Mouse (Mus musculus) cerebellum, adult 18-20 months (tissue): Measurements from ENCODE around the gene Pbrm1.

Experiments used
- DNase-seq, 2 experiments: peaks; one replicate each; pipeline ENCODE4 v3.0.0; 2021

The Pbrm1 gene

DNA sequence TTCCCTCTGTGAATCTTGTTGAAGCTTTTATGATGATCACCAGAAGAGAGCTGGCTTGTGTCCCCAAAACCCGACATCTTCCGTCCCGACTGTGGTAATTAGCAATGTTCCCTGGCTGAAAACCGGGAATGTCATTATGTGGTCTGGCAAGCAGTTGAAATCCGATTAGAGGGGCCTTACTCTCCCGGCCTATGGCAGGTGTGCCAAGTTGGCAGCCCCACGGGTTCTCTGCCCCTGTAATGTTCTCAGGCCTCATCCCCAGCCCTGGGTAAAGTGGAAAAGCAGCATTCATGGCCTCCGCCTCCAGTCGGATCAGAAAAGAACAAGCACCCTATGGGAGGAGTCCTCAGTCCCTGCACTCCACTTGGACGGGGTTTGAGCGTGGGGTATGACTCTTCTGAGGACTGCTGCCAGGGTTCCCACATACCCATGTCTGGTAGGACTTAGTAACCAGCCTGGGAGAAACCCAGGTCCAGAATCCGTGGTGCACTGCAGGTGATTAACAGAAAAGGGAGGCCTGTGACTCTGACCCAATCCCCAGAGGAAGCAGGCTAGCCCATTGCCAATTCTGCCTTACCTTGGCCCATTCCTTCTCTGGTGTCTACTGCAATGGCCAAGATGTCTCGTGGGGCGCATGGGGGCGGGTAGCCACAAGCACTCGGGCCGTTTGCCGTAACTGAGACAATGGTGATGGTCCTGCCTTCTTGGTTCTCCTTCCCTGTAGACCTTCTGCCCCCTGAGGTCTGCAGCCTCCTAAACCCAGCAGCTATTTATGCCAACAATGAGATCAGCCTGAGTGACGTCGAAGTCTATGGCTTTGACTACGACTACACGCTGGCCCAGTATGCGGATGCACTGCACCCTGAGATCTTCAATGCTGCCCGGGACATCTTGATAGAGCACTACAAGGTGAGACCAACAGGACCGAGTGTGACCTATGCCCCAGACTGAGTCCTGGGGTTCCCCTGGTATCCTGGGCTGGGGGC is 115.4 kb downstream of the Pbrm1 start:
- peak in 1 of 2 experiments; percentile 1 for DNase-seq

GRCm38 (mm10) chr14:31135495-31136410 is 116.8 kb downstream of the Pbrm1 start:
- peak in 1 of 2 experiments; percentile 1 for DNase-seq

- peak in 1 of 2 experiments; percentile 9 for DNase-seq
Observed at GRCm38 (mm10) chr14:31136411-31137280, 117.7 kb downstream of the Pbrm1 start.

DNA sequence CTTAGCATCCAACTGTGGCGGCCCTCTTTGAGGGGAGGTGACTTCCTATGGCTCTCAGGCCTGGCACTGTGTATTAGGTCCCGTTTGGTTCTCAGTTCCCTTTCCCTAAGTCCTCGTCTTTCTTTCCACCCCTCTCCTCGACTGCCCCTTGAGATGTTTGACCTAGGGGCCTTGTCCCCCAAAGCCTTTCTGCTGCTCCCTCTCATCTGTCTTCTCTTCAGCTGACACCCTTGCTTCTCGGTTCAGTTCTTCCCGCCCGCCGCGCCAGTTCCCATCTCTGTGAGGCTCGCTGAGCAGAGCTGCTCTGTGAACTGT is 118.3 kb downstream of the Pbrm1 start:
- DNase-seq = no peak

DNA sequence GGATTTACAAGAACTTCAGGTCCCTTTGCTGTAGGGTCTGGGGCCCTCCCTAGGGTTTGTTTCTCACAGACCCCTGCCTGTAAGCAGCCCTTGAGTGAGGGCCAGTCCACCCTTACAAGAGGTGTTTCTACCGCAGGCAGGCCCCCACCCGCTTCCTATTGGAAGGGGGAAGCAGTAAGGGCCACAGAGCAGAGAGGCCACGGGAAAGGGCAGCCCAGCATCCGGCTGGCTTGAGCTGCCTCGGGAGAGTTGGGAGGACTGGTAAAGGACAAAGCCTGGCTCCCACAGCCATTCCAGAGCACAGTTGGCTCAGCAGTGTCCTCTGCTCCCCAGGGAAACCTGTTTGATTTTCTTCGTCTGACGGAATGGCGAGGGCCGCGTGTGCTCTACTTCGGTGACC is 118.9 kb downstream of the Pbrm1 start:
- DNase-seq = peak in 1 of 2 experiments; percentile 9

GRCm38 (mm10) chr14:31138219-31138896 is 119.4 kb downstream of the Pbrm1 start:
- peak; percentile 43 to 51 for DNase-seq

- DNase-seq = peak in 1 of 2 experiments; percentile 1
Observed at GRCm38 (mm10) chr14:31138897-31139429, 120.0 kb downstream of the Pbrm1 start.

- DNase-seq = peak in 1 of 2 experiments; percentile 4
Observed at GRCm38 (mm10) chr14:31139666-31140065, 120.7 kb downstream of the Pbrm1 start.

DNA sequence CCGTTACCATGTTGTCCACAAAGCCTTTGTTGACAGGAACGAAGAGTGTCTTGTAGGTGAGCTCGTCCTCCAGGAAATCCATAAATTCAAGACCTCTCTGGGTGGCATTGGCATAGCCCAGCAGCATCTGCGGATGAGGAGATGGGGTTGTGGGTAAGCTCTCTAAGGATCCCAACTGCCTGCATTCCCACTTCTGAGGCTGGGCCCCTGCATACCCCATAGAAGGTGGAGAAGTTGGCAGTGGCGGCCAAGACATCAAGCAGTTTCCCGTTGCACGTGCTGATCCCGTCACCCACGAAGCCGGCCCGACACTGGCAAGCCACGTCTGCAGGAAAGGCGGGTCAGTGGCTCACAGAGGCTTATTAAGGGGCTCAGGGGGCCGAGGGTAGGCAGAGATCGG is 121.2 kb downstream of the Pbrm1 start:
- DNase-seq = no peak

DNA sequence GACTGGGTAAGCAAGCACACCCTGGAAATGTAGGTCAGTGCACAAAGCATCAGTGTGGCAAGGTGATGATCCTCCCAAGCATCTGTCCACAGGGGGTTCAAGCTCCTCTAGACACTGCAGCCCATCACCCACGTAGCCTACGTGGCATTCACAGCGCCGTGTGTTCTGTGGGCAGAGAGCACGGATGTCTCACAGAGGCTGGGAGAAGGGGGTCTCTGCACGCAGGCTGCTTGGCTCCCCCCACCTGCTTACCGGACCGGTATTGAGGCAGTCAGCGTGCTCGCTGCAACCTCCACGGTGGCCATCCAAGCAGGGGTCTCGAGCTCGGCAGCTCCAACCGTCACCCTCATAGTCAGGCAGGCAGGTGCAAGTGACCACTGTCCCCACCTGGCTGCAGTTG is 122.1 kb downstream of the Pbrm1 start:
- DNase-seq = peak in 1 of 2 experiments; percentile 1

DNA sequence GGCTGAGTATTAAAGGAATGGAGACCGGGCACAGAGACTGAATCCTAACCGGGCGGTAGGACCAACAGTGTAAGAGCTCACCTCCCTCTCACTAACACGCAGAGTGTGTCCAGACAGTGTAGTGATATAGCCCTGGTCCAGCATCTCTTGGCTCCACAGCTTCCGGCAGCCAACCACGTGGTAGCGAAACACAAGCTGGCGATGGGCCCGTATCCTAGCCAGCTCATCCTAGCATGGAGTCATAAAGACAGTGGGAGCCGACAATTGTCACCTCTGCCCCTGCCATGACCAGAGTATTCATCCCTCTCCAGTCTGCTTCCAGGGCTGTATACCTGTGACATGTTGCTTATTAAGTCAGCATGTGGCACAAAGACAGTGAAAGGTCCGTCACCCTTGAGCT is 126.8 kb downstream of the Pbrm1 start:
- DNase-seq = no peak

DNA sequence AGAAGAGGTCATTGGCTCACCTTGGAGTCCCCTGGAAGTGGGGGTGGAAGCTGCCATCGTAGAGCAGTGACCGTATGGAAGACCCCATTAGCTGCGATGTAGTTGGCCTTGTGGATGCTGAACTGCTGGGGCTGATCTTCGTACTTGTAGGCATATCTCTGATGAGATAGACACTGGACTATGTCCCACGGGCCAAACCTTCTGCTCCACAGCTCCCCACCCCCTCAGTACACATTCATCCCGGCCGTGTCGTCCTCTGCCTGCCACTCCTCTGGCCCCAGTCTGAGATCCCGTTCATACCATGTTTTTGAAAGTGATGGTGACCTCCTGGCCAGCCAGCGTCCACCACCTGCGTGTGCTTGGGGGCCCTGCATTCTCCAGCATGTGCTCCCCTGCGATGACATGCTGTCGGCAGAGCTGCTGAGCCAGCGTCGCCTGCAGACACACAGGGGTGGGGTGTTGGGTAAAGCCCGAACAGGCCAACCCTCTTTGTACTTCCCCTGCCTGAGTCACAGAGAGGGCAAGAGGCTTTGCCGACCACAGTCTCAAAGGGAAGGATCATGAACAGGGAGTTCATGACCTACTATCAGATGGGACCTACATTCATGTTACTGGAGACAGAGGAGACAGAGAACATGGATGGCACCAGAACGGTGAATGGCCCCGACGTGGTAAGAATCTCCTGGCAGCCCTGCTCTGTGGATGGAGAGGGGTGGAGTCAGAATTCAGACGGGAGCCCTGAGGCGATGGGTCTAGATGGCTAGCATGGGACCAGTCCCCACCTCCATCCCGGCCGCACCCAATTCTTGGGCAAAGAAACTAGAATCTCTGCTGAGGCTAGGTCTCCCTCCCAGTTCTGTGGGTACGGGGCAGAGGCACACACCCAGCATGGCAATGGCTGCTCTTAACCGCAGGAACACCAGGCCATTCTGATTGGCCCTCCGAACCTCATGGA is 141.5 kb downstream of the Pbrm1 start:
- no peak for DNase-seq

- no peak for DNase-seq
Observed at GRCm38 (mm10) chr14:31161191-31161590, 142.3 kb downstream of the Pbrm1 start.

GRCm38 (mm10) chr14:31161638-31162037 is 142.7 kb downstream of the Pbrm1 start:
- peak in 1 of 2 experiments; percentile 45 for DNase-seq

DNA sequence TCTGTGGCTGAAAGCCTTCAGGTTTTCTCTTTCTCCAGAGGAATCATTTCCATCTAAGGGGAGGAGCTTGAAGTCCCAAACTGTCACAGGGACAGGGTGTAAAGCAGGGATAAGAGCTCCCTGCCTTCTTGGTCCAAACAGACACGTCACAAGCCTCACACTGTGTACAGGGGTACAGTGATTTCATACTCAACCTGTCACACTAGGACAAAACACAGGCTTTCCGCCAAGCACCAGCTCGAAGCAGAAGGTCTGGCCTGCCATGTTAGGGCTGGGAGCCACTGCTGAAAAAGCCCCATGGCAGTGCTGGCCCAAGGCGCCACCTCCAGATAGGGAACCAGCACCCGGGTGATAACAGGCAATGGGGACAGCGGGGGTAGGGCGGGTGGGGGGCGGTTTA is 145.1 kb downstream of the Pbrm1 start:
- DNase-seq = peak; percentile 73 to 83

- DNase-seq = peak; percentile 50 to 53
Observed at GRCm38 (mm10) chr14:31165010-31165409, 146.1 kb downstream of the Pbrm1 start.

GRCm38 (mm10) chr14:31165458-31165857 is 146.5 kb downstream of the Pbrm1 start:
- no peak for DNase-seq

- peak in 1 of 2 experiments; percentile 28 for DNase-seq
Observed at GRCm38 (mm10) chr14:31165991-31166630, 147.2 kb downstream of the Pbrm1 start.

DNA sequence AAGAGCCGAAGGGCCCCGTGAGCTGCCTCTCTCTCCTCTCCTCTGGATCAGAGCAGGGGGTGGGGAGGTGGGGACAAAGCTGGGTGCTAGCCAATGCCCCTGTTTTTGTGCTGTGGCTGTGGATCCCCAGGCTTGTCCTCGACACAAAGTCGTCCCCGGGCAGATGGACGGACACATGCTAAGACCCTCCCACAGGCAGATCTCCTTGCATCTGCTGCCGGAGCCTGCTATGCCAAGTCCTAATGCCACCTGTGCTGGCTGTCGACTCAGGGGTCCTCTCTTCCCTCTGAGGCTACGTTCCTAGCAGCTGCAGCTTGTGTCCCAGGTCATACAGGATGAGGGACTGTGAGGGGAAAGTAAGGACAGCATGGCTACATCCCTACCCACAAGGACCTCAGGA is 147.9 kb downstream of the Pbrm1 start:
- DNase-seq = peak in 1 of 2 experiments; percentile 32

DNA sequence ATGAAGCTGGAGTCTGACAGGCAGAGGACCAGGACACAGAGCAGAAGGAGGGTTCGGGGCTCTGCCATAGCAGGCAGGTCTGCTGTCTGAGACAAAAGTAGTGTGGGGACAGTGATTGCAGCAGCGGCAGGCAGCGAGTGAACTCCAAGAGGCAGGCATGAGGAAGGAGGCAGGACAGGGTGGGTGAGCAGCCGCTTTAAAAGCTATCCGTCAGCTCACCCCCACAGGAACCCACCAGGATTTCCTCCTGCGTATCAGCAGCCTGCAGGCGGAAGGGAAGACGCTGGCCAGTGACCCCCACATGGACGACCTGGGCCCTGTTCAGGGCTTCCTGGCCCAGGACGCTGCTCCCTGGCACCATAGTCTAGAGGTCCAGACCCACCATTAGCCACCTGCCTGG is 149.5 kb downstream of the Pbrm1 start, which contains the start of gene Stab1:
Stab1 (minus strand) TSS at position 217 of the 400 bp plus-strand sequence.
- DNase-seq = no peak
